Mouse (Mus musculus) heart, postnatal 0 days (tissue): ENCODE measurements around the gene Asb16.

Source experiments
- CTCF ChIP-seq: IDR thresholded peaks from 2 replicates; pipeline ENCODE4 v1.5.1; 2016; ENCODE audit warnings: antibody characterized with exemption, control low read depth, low read depth
- EP300 ChIP-seq: IDR thresholded peaks from 2 replicates; pipeline ENCODE4 v1.6.1; 2016; ENCODE audit warnings: antibody characterized with exemption, low read depth

- TF ChIP-seq CTCF (no peak), EP300 (no peak)
Measured at GRCm38 (mm10) chr11:102327250-102327649, 58.7 kb downstream of the Asb16 start.
